Mouse (Mus musculus) adrenal gland, postnatal 25 days (tissue): ENCODE data around the gene Hoxb13. TPM values are rescaled to one million over a fixed set of nuclear protein-coding genes. Genes with fewer than 3 reads are reported as not detected.

ENCODE experiments used
- total RNA-seq: library from RNA; stranded (reverse); gene quantifications from 2 replicates; pipeline ENCODE4 v1.2.3, GENCODE M21; 2021

The Hoxb13 gene
- total RNA-seq, 1 experiment from 2014 or later: not detected

Other genes with a start within 250 kb of the Hoxb13 start
- 3.9 and 5.1 TPM in 2 replicates for gene Igf2bp1, start 188.4 kb upstream of the Hoxb13 start, total RNA-seq
- not detected in 2 replicates for gene Gip, start 169.8 kb upstream of the Hoxb13 start, total RNA-seq
- gene Snf8, start 159.4 kb upstream of the Hoxb13 start, total RNA-seq: 85.0 and 87.0 TPM in 2 replicates
- gene Ube2z, start 128.9 kb upstream of the Hoxb13 start, total RNA-seq: 46.2 and 48.4 TPM in 2 replicates
- 260 and 278 TPM in 2 replicates for gene Atp5g1, start 118.6 kb upstream of the Hoxb13 start, total RNA-seq
- gene Calcoco2, start 82.4 kb upstream of the Hoxb13 start, total RNA-seq: not detected in 2 replicates
- gene Ttll6, start 60.5 kb upstream of the Hoxb13 start, total RNA-seq: not detected in 2 replicates
- gene Hoxb9, start 77.1 kb downstream of the Hoxb13 start, total RNA-seq: 202 and 263 TPM in 2 replicates
- gene Hoxb8, start 87.6 kb downstream of the Hoxb13 start, total RNA-seq: 84.9 and 94.6 TPM in 2 replicates
- 54.7 and 58.6 TPM in 2 replicates for gene Hoxb7, start 92.3 kb downstream of the Hoxb13 start, total RNA-seq
- gene Hoxb6, start 98.2 kb downstream of the Hoxb13 start, total RNA-seq: 74.4 and 78.8 TPM in 2 replicates
- gene Hoxb5, start 109.0 kb downstream of the Hoxb13 start, total RNA-seq: 36.5 and 36.8 TPM in 2 replicates
- gene Hoxb4, start 124.0 kb downstream of the Hoxb13 start, total RNA-seq: 27.6 and 31.5 TPM in 2 replicates
- 33.0 and 40.1 TPM in 2 replicates for gene Hoxb3, start 129.0 kb downstream of the Hoxb13 start, total RNA-seq
- 24.0 and 25.6 TPM in 2 replicates for gene Hoxb2, start 156.2 kb downstream of the Hoxb13 start, total RNA-seq
- gene Hoxb1, start 171.4 kb downstream of the Hoxb13 start, total RNA-seq: not detected in 2 replicates